In the genomic region with DNA sequence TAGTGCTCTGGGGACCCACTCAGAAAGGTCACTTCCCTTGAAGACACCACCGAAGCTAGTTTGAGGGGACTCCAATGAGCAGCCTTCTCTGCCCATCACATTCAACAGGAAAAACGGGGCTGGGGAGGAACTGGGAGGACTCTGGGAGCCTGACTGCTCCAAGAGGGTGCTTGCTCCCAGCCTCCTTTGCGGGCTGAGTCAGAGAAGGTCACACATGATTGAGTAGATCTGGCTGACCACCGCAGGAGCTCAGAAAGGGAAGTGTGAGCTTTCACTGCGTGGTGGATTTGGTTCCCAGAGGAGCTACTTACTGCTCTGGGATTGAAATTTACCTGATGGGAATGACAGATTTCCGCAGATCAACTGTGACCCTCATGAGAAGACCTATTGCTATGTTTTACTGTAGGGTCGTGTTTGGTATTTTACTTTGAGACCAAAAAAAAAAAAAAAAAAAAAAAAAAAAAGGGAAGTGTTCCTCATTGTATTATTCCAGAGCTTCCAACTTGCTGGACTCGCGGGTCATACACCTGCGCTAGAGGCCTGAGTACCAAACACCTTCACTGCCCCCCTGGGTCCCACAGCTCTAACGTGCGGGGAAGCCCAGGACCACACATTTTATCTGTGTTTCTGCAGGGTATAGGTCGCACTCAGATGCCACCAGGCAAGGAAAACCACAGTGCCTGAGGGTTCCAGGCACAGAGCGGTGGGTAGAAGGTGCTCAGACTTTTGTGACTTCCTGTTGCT, we compare ENCODE assay signal across 10 mouse cellular contexts. TPM values are rescaled to one million over a fixed set of nuclear protein-coding genes. Genes with fewer than 3 reads are reported as not detected.
A peak's percentile ranks its signal among the peaks of the same experiment; 100 is the strongest.
DNase-seq lines count a peak whose midpoint lies in the region; ATAC-seq and TF ChIP-seq lines count a peak whose summit lies in the region.
"Had no signal": no experiment of that assay in that cellular context is flagged by ENCODE, and none has a peak within 500 bp of the region (broad histone marks: within the 10 kb centered on the region; RNA-seq: fewer than 3 reads in every experiment).

No protein-coding gene starts in this region.

- TF ChIP-seq CTCF in forebrain, postnatal 0 days (IDR thresholded peaks at IDR 0.05; ENCODE audit: low read depth), result no peak

- peaks cover 66% of the 10 kb centered on the region for H3K4me1 ChIP-seq in kidney, embryonic 15.5 days
- no peaks in the 10 kb centered on the region for H3K4me1 ChIP-seq in forebrain, postnatal 0 days (ENCODE audit: insufficient read depth)
- H3K4me1 ChIP-seq in hindbrain, embryonic 11.5 days (replicated peaks; ENCODE audit: control insufficient read depth, insufficient read depth, low read length), result 0 out of 2 replicates have a peak, but pooled peaks cover 2% of the 10 kb centered on the region

- H3K36me3 ChIP-seq in kidney, embryonic 15.5 days, result no peaks in the 10 kb centered on the region
- H3K36me3 ChIP-seq in splenic B cell, adult 2 months (ENCODE audit: control insufficient read depth, insufficient read depth, low read length, poor library complexity, severe bottlenecking), result no peaks in the 10 kb centered on the region
- no peaks in the 10 kb centered on the region for H3K36me3 ChIP-seq in forebrain, postnatal 0 days (ENCODE audit: insufficient read depth)
- H3K36me3 ChIP-seq in hindbrain, embryonic 11.5 days (ENCODE audit: control insufficient read depth, insufficient read depth, low read length), result no peaks in the 10 kb centered on the region
- H3K36me3 ChIP-seq: hindbrain, embryonic 15.5 days; lung, embryonic 15.5 days had no signal

- peak overlapping the region; percentile 68 for H3K27ac ChIP-seq in kidney, embryonic 15.5 days
- H3K27ac ChIP-seq in forebrain, postnatal 0 days (ENCODE audit: low read depth, low read length), result no peak overlapping the region
- no peak overlapping the region for H3K27ac ChIP-seq in hindbrain, embryonic 11.5 days (ENCODE audit: low read depth, low read length)
- H3K27ac ChIP-seq: hindbrain, embryonic 15.5 days; lung, embryonic 15.5 days had no signal

- peak; percentile 55; the same call in 1 of the 2 replicates for ATAC-seq in kidney, embryonic 15.5 days (replicated peaks; ENCODE audit: low FRiP score)
- ATAC-seq in forebrain, postnatal 0 days, result no peak
- ATAC-seq in hindbrain, embryonic 11.5 days (ENCODE audit: low FRiP score), result no peak

- no peak overlapping the region for H3K9ac ChIP-seq in kidney, embryonic 15.5 days
- H3K9ac ChIP-seq in forebrain, postnatal 0 days, result no peak overlapping the region
- no peak overlapping the region for H3K9ac ChIP-seq in hindbrain, embryonic 11.5 days (ENCODE audit: low read depth, low read length)
- H3K9ac ChIP-seq: hindbrain, embryonic 15.5 days; lung, embryonic 15.5 days had no signal

- no peaks in the 10 kb centered on the region for H3K9me3 ChIP-seq in kidney, embryonic 15.5 days (replicated peaks)
- no peaks in the 10 kb centered on the region for H3K9me3 ChIP-seq in forebrain, postnatal 0 days (ENCODE audit: low read length)
- no peaks in the 10 kb centered on the region for H3K9me3 ChIP-seq in hindbrain, embryonic 11.5 days (ENCODE audit: control insufficient read depth, low read length)
- H3K9me3 ChIP-seq: hindbrain, embryonic 15.5 days; lung, embryonic 15.5 days had no signal

- 0 out of 2 replicates have a peak overlapping the region, but pooled peaks have one; percentile 23 for H3K4me2 ChIP-seq in kidney, embryonic 15.5 days
- H3K4me2 ChIP-seq in forebrain, postnatal 0 days (ENCODE audit: low read depth), result no peak overlapping the region
- no peak overlapping the region for H3K4me2 ChIP-seq in hindbrain, embryonic 11.5 days (replicated peaks; ENCODE audit: low read depth, low read length)
- H3K4me2 ChIP-seq: hindbrain, embryonic 15.5 days; lung, embryonic 15.5 days had no signal

- no peaks in the 10 kb centered on the region; the same call in 1 of the 2 replicates for H3K27me3 ChIP-seq in kidney, embryonic 15.5 days
- no peaks in the 10 kb centered on the region for H3K27me3 ChIP-seq in splenic B cell, adult 2 months (ENCODE audit: control insufficient read depth, insufficient read depth, low read length, poor library complexity, severe bottlenecking)
- peaks cover 3% of the 10 kb centered on the region; the same call in 1 of the 2 replicates for H3K27me3 ChIP-seq in forebrain, postnatal 0 days (ENCODE audit: insufficient read depth, low read length)
- H3K27me3 ChIP-seq in hindbrain, embryonic 11.5 days (ENCODE audit: control insufficient read depth, insufficient read depth, low read length), result no peaks in the 10 kb centered on the region
- H3K27me3 ChIP-seq: hindbrain, embryonic 15.5 days; lung, embryonic 15.5 days had no signal

- WGBS in kidney, embryonic 15.5 days, result 39% methylated on average over 14 of the region's 14 CpGs
- 81% methylated on average over 14 of the region's 14 CpGs for whole genome bisulfite sequencing in forebrain, postnatal 0 days
- WGBS in hindbrain, embryonic 11.5 days, result 66% methylated on average over 14 of the region's 14 CpGs

- H3K4me3 ChIP-seq in kidney, embryonic 15.5 days (replicated peaks), result no peak overlapping the region
- no peak overlapping the region for H3K4me3 ChIP-seq in forebrain, postnatal 0 days (ENCODE audit: low read depth, low read length)
- no peak overlapping the region for H3K4me3 ChIP-seq in hindbrain, embryonic 11.5 days (ENCODE audit: low read depth, low read length)
- H3K4me3 ChIP-seq: hindbrain, embryonic 15.5 days; lung, embryonic 15.5 days had no signal

- DNase-seq in kidney, adult 18-20 months, result peak; percentile 42
- no peak for DNase-seq in kidney, adult 11 months
- peak; percentile 67 for DNase-seq in adrenal gland, postnatal 25 days
- DNase-seq in splenic B cell, adult 2 months (ENCODE audit: low read depth, low spot score), result peak; percentile 20
- DNase-seq in forebrain, postnatal 0 days, result no peak
- no peak for DNase-seq in cerebellum, postnatal 14 days
- DNase-seq in hindbrain, embryonic 11.5 days (ENCODE audit: low spot score), result no peak

RNA-seq across cellular contexts. Expression of a gene that starts 48.7 kb away (rescaled TPM):
- 0.21 and 0.43 TPM in 2 replicates for total RNA-seq in adrenal gland, postnatal 25 days (2021)
- 0.73 TPM in 2 replicates for polyA plus RNA-seq in kidney, embryonic 15.5 days (2015; fragmentation: Nextera tagmentation; extraction: Ambion mirVana)
- 0.15 TPM in 1 of 2 replicates, not detected in the other for total RNA-seq in forebrain, postnatal 0 days (2014; rRNA removed)
- polyA plus RNA-seq in forebrain, postnatal 0 days (2015; fragmentation: Nextera tagmentation; extraction: Ambion mirVana), result 0.07 and 0.09 TPM in 2 replicates
- 0.31 and 0.59 TPM in 2 replicates for polyA plus RNA-seq in hindbrain, embryonic 11.5 days (2014; fragmentation: Nextera tagmentation; extraction: Ambion mirVana)

Comparison
In these comparisons a context has a peak if more than half of its experiments do, and no peak if none do; other contexts are left out.
1. DNase-seq: peak in kidney, adult 18-20 months (single experiment), adrenal gland, postnatal 25 days (single experiment) and splenic B cell, adult 2 months (single experiment); none in kidney, adult 11 months (single experiment), forebrain, postnatal 0 days (single experiment), cerebellum, postnatal 14 days (0 of 2) and hindbrain, embryonic 11.5 days (single experiment).